Mouse (Mus musculus) limb, embryonic 14.5 days (tissue): ENCODE data around the gene Mrpl12. TPM values are rescaled to one million over a fixed set of nuclear protein-coding genes. Genes with fewer than 3 reads are reported as not detected.
A peak's percentile ranks its signal among the peaks of the same experiment; 100 is the strongest.

Source experiments
- ATAC-seq: fragments of 200-750 bp; cut with Nextera tagmentation; 2 replicates; pipeline ENCODE4 v1.8.0; 2017; ENCODE audit warnings: low read depth, moderate number of reproducible peaks, moderate TSS enrichment; ENCODE audit not compliant: low FRiP score
- DNase-seq: peaks from one replicate; pipeline ENCODE4 v3.0.0-alpha.2; 2015; ENCODE audit warnings: low spot score
- H3K27ac ChIP-seq: fragments of 300-500 bp; sonication (generic); replicated peaks from 2 replicates; pipeline ENCODE4 v1.5.1; 2014; ENCODE audit warnings: low read depth, mild to moderate bottlenecking, low read length, moderate library complexity, mixed read lengths
- H3K27me3 ChIP-seq: fragments of 300-500 bp; sonication (generic); 2 replicates; pipeline ENCODE4 v1.6.1; 2014; ENCODE audit warnings: low read length, mixed read lengths; ENCODE audit not compliant: control insufficient read depth, insufficient read depth
- H3K36me3 ChIP-seq: fragments of 300-500 bp; sonication (generic); 2 replicates; pipeline ENCODE4 v1.6.1; 2014; ENCODE audit warnings: mild to moderate bottlenecking, low read length, moderate library complexity, mixed read lengths; ENCODE audit not compliant: control insufficient read depth, insufficient read depth
- H3K4me1 ChIP-seq: fragments of 300-500 bp; sonication (generic); 2 replicates; pipeline ENCODE4 v1.6.1; 2014; ENCODE audit warnings: antibody characterized with exemption, low read length, mixed read lengths; ENCODE audit not compliant: control insufficient read depth, insufficient read depth
- H3K4me2 ChIP-seq: fragments of 300-500 bp; sonication (generic); replicated peaks from 2 replicates; pipeline ENCODE4 v1.6.1; 2014; ENCODE audit warnings: low read depth, mild to moderate bottlenecking, low read length, moderate library complexity; ENCODE audit not compliant: severe bottlenecking
- H3K4me3 ChIP-seq: fragments of 300-500 bp; sonication (generic); replicated peaks from 2 replicates; pipeline ENCODE4 v1.5.1; 2014; ENCODE audit warnings: low read length
- H3K9ac ChIP-seq: fragments of 300-500 bp; sonication (generic); 2 replicates; pipeline ENCODE4 v1.6.1; 2014; ENCODE audit warnings: mild to moderate bottlenecking, low read depth, low read length, moderate library complexity; ENCODE audit not compliant: severe bottlenecking
- H3K9me3 ChIP-seq: fragments of 300-500 bp; sonication (generic); 2 replicates; pipeline ENCODE4 v1.6.1; 2016; ENCODE audit warnings: low read length; ENCODE audit not compliant: control insufficient read depth
- POLR2A ChIP-seq: fragments of 200-500 bp; IDR thresholded peaks from 2 replicates; pipeline ENCODE4 v1.8.0; 2012; ENCODE audit warnings: inconsistent platforms, mild to moderate bottlenecking, moderate library complexity, borderline replicate concordance; ENCODE audit not compliant: insufficient read depth, insufficient read length; ENCODE audit errors: extremely low read depth
- WGBS: fragments of 180-500 bp; shearing (Covaris S2); extraction: QIAGEN DNeasy Blood & Tissue Kit; methylation state at CpG from one replicate; pipeline ENCODE4 v1.1.7; 2014; 5-methylcytosine and 5-hydroxymethylcytosine counted together
- polyA plus RNA-seq, 2 experiments: library from polyadenylated mRNA; depleted of rRNA in 1 of 2; stranded (reverse) in 1 of 2; unstranded in 1 of 2; fragments of >200 nt; fragmentation: Nextera tagmentation in 1 of 2; extraction: Ambion mirVana in 1 of 2; gene quantifications; 2 replicates each; pipeline versions ENCODE4 v1.2.1 to v1.2.3; 2012 to 2014

Gene Mrpl12
- polyA plus RNA-seq, 2 experiments: 101 to 142 TPM

DNA sequence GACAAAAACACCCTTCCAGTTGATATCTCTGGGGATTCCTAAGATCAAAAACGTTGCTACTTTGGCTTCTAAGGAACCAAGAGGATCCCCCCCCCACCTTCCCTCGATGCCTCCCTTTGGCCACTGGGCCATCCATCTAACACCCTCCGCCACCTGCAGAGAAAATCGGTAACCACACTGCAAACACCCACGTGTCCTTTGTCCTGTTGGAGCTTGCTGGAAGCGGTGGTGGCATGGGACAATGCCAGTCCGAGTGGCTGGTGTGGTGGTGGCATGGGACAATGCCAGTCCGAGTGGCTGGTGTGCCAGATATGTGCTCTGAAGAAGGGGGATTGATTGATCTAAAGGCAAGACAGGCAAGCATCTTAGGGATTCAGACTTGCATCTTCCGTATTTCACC is 47.2 kb downstream of the Mrpl12 start:
- ATAC-seq (no peak), DNase-seq (no peak)
- 29% methylated on average over 9 of the region's 9 CpGs for WGBS
- Histone ChIP-seq H3K4me2 (peak overlapping the region; percentile 91; the same call in 1 of the 2 replicates), H3K9ac (0 out of 2 replicates have a peak overlapping the region, but pooled peaks have one; percentile 68), H3K4me1 (peaks cover 8% of the 10 kb centered on the region; the same call in 1 of the 2 replicates), H3K4me3 (peak overlapping the region; percentile 49; the same call in 1 of the 2 replicates), H3K9me3 (no peaks in the 10 kb centered on the region), H3K36me3 (no peaks in the 10 kb centered on the region), H3K27ac (no peak overlapping the region), H3K27me3 (peaks cover 42% of the 10 kb centered on the region)
- no peak for TF ChIP-seq POLR2A

DNA sequence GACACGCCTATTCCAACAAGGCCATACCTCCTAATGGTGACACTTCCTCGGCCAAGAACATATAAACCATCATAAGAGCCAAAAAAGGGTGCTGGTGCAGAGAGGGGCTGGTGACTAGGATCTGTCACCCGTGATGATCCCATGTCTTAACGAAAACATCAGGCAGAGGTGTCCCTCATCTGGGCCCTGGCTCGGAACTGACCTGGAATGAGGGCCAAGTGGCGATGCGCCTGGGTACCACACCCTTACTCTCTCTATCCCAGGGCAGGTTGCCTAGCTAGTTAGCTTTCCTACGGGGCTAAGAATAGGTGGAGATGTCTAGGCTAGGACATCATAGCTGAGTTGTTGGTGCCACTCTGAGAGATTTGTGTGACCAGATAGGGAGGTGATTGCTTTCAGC is 49.7 kb downstream of the Mrpl12 start:
- no peak for TF ChIP-seq POLR2A
- Histone ChIP-seq H3K9me3 (no peaks in the 10 kb centered on the region), H3K9ac (no peak overlapping the region), H3K36me3 (no peaks in the 10 kb centered on the region), H3K4me1 (peaks cover 17% of the 10 kb centered on the region), H3K27ac (no peak overlapping the region), H3K4me3 (no peak overlapping the region), H3K27me3 (peaks cover 33% of the 10 kb centered on the region), H3K4me2 (no peak overlapping the region)
- WGBS: 78% methylated on average over 8 of the region's 8 CpGs
- DNase-seq (no peak), ATAC-seq (no peak)

DNA sequence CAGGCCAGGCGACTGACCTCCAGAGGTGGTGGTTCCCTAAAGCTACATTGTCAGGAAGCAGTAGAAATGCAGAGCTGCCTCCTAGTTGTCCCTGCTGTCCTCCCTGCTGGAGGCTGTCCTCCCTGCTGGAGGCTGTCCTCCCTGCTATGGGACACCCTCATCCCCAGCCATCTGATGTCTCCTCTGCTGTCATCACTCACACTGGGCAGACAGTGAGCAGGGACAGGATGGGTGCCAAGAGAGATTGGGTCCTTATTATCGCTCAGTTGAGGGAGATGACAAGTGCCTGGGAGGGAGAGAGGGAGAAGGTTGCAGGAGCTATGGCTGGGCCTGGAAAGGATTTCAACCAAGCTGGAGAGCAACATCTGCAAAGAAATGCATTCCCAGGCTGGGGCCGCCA is 50.7 kb downstream of the Mrpl12 start:
- Histone ChIP-seq H3K4me3 (no peak overlapping the region), H3K27me3 (peaks cover 23% of the 10 kb centered on the region), H3K4me1 (peaks cover 24% of the 10 kb centered on the region), H3K4me2 (no peak overlapping the region), H3K9ac (no peak overlapping the region), H3K9me3 (no peaks in the 10 kb centered on the region), H3K27ac (no peak overlapping the region), H3K36me3 (no peaks in the 10 kb centered on the region)
- DNase-seq (no peak), ATAC-seq (no peak)
- 85% methylated on average over 3 of the region's 3 CpGs for WGBS
- no peak for TF ChIP-seq POLR2A

DNA sequence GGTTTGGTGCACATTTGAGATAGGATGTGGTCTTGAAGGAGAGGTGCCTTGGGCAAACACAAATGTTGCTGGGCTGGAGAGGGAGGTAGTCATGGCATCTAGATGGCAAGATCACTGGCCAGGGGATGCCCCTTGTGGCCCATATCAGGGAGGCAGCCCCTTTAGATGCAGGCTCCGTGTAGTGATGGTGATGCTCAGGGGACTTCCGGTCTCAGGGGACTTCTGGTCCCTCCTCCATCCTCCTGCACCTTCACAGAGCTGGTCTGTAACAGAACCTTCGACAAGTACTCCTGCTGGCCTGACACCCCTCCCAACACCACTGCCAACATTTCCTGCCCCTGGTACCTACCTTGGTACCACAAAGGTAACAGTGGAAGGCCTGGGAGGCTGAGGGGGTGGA is 51.4 kb downstream of the Mrpl12 start:
- ATAC-seq (no peak), DNase-seq (no peak)
- Histone ChIP-seq H3K4me1 (peaks cover 21% of the 10 kb centered on the region), H3K9ac (no peak overlapping the region), H3K9me3 (no peaks in the 10 kb centered on the region), H3K36me3 (no peaks in the 10 kb centered on the region), H3K27me3 (peaks cover 17% of the 10 kb centered on the region), H3K4me2 (no peak overlapping the region), H3K4me3 (no peak overlapping the region), H3K27ac (no peak overlapping the region)
- no peak for TF ChIP-seq POLR2A
- WGBS: 69% methylated on average over 3 of the region's 3 CpGs

DNA sequence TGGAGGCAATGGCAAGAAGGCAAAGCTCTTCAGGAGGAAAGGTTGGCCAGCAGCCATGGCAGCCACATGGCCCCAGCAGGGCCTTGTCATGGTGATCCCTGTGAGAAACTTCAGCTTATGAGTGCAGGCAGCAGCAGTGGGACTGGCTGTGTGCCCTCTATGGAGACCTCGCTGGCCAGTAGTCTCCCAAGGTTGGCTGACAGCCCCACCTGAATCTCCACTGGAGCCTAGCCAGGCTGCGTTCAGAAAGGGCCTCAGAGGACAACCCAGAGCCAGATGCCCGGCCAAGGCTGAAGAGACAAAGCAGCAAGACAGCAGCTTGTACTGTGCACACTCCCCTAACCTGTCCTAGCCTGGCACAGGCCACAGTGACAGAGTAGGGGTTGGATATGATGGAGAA is 54.1 kb downstream of the Mrpl12 start:
- H3K4me3 ChIP-seq: no peak overlapping the region
- H3K27me3 ChIP-seq: no peaks in the 10 kb centered on the region
- peak overlapping the region; percentile 54; the same call in 1 of the 2 replicates for H3K27ac ChIP-seq
- H3K4me2 ChIP-seq: no peak overlapping the region
- peaks cover 16% of the 10 kb centered on the region for H3K4me1 ChIP-seq
- 69% methylated on average over 3 of the region's 3 CpGs for WGBS
- peak; percentile 38 for DNase-seq
- H3K9ac ChIP-seq: no peak overlapping the region
- H3K9me3 ChIP-seq: no peaks in the 10 kb centered on the region
- no peak for TF ChIP-seq POLR2A
- H3K36me3 ChIP-seq: peaks cover 23% of the 10 kb centered on the region
- no peak for ATAC-seq

Other genes with a start within 250 kb of the Mrpl12 start
- 1,359 and 1,631 TPM in 2 replicates for gene Actg1, start 136.1 kb upstream of the Mrpl12 start, polyA plus RNA-seq (2012; rRNA removed)
- 2,223 and 2,513 TPM in 2 replicates for gene Actg1, start 136.1 kb upstream of the Mrpl12 start, polyA plus RNA-seq (2014; fragmentation: Nextera tagmentation; extraction: Ambion mirVana)
- 0.32 and 0.36 TPM in 2 replicates for gene Fscn2, start 123.1 kb upstream of the Mrpl12 start, polyA plus RNA-seq (2012; rRNA removed)
- gene Fscn2, start 123.1 kb upstream of the Mrpl12 start, polyA plus RNA-seq (2014; fragmentation: Nextera tagmentation; extraction: Ambion mirVana): 0.88 and 1.6 TPM in 2 replicates
- 45.0 and 64.7 TPM in 2 replicates for gene Faap100, start 105.8 kb upstream of the Mrpl12 start, polyA plus RNA-seq (2012; rRNA removed)
- gene Faap100, start 105.8 kb upstream of the Mrpl12 start, polyA plus RNA-seq (2014; fragmentation: Nextera tagmentation; extraction: Ambion mirVana): 33.9 and 42.0 TPM in 2 replicates
- 51.5 and 59.2 TPM in 2 replicates for gene Nploc4, start 46.9 kb upstream of the Mrpl12 start, polyA plus RNA-seq (2012; rRNA removed)
- gene Nploc4, start 46.9 kb upstream of the Mrpl12 start, polyA plus RNA-seq (2014; fragmentation: Nextera tagmentation; extraction: Ambion mirVana): 38.8 and 41.8 TPM in 2 replicates
- gene Tspan10, start 42.0 kb upstream of the Mrpl12 start, polyA plus RNA-seq (2012; rRNA removed): 0.20 and 0.23 TPM in 2 replicates
- gene Tspan10, start 42.0 kb upstream of the Mrpl12 start, polyA plus RNA-seq (2014; fragmentation: Nextera tagmentation; extraction: Ambion mirVana): not detected in 2 replicates
- gene Pde6g, start 31.1 kb upstream of the Mrpl12 start, polyA plus RNA-seq (2012; rRNA removed): 0.31 and 0.70 TPM in 2 replicates
- gene Pde6g, start 31.1 kb upstream of the Mrpl12 start, polyA plus RNA-seq (2014; fragmentation: Nextera tagmentation; extraction: Ambion mirVana): not detected in 2 replicates
- 12.3 and 14.7 TPM in 2 replicates for gene Oxld1, start 26.5 kb upstream of the Mrpl12 start, polyA plus RNA-seq (2012; rRNA removed)
- gene Oxld1, start 26.5 kb upstream of the Mrpl12 start, polyA plus RNA-seq (2014; fragmentation: Nextera tagmentation; extraction: Ambion mirVana): 12.8 and 14.3 TPM in 2 replicates
- 42.1 and 43.0 TPM in 2 replicates for gene Ccdc137, start 26.5 kb upstream of the Mrpl12 start, polyA plus RNA-seq (2012; rRNA removed)
- 29.2 TPM in 2 replicates for gene Ccdc137, start 26.5 kb upstream of the Mrpl12 start, polyA plus RNA-seq (2014; fragmentation: Nextera tagmentation; extraction: Ambion mirVana)
- 45.2 and 52.7 TPM in 2 replicates for gene Arl16, start 17.0 kb upstream of the Mrpl12 start, polyA plus RNA-seq (2012; rRNA removed)
- 48.9 and 49.7 TPM in 2 replicates for gene Arl16, start 17.0 kb upstream of the Mrpl12 start, polyA plus RNA-seq (2014; fragmentation: Nextera tagmentation; extraction: Ambion mirVana)
- gene Slc25a10, start 7.2 kb downstream of the Mrpl12 start, polyA plus RNA-seq (2012; rRNA removed): 54.4 and 75.1 TPM in 2 replicates
- gene Slc25a10, start 7.2 kb downstream of the Mrpl12 start, polyA plus RNA-seq (2014; fragmentation: Nextera tagmentation; extraction: Ambion mirVana): 44.1 and 44.4 TPM in 2 replicates
- gene Gcgr, start 46.1 kb downstream of the Mrpl12 start, polyA plus RNA-seq (2012; rRNA removed): 11.2 and 15.0 TPM in 2 replicates
- gene Gcgr, start 46.1 kb downstream of the Mrpl12 start, polyA plus RNA-seq (2014; fragmentation: Nextera tagmentation; extraction: Ambion mirVana): 4.9 and 6.3 TPM in 2 replicates
- gene Mcrip1, start 65.1 kb downstream of the Mrpl12 start, polyA plus RNA-seq (2012; rRNA removed): 203 and 265 TPM in 2 replicates
- gene Mcrip1, start 65.1 kb downstream of the Mrpl12 start, polyA plus RNA-seq (2014; fragmentation: Nextera tagmentation; extraction: Ambion mirVana): 271 and 274 TPM in 2 replicates
- gene Ppp1r27, start 66.5 kb downstream of the Mrpl12 start, polyA plus RNA-seq (2012; rRNA removed): 2.7 and 3.7 TPM in 2 replicates
- gene Ppp1r27, start 66.5 kb downstream of the Mrpl12 start, polyA plus RNA-seq (2014; fragmentation: Nextera tagmentation; extraction: Ambion mirVana): 3.3 and 3.5 TPM in 2 replicates
- gene P4hb, start 88.6 kb downstream of the Mrpl12 start, polyA plus RNA-seq (2012; rRNA removed): 569 and 645 TPM in 2 replicates
- 968 and 988 TPM in 2 replicates for gene P4hb, start 88.6 kb downstream of the Mrpl12 start, polyA plus RNA-seq (2014; fragmentation: Nextera tagmentation; extraction: Ambion mirVana)
- 610 and 750 TPM in 2 replicates for gene Arhgdia, start 97.0 kb downstream of the Mrpl12 start, polyA plus RNA-seq (2012; rRNA removed)
- 566 and 572 TPM in 2 replicates for gene Arhgdia, start 97.0 kb downstream of the Mrpl12 start, polyA plus RNA-seq (2014; fragmentation: Nextera tagmentation; extraction: Ambion mirVana)
- 96.8 and 143 TPM in 2 replicates for gene Alyref, start 113.8 kb downstream of the Mrpl12 start, polyA plus RNA-seq (2012; rRNA removed)
- gene Alyref, start 113.8 kb downstream of the Mrpl12 start, polyA plus RNA-seq (2014; fragmentation: Nextera tagmentation; extraction: Ambion mirVana): 478 TPM in 2 replicates
- 190 and 205 TPM in 2 replicates for gene Anapc11, start 113.8 kb downstream of the Mrpl12 start, polyA plus RNA-seq (2012; rRNA removed)
- gene Anapc11, start 113.8 kb downstream of the Mrpl12 start, polyA plus RNA-seq (2014; fragmentation: Nextera tagmentation; extraction: Ambion mirVana): 248 and 254 TPM in 2 replicates
- gene Npb, start 123.9 kb downstream of the Mrpl12 start, polyA plus RNA-seq (2012; rRNA removed): 2.1 and 3.3 TPM in 2 replicates
- gene Npb, start 123.9 kb downstream of the Mrpl12 start, polyA plus RNA-seq (2014; fragmentation: Nextera tagmentation; extraction: Ambion mirVana): 2.1 and 2.7 TPM in 2 replicates
- gene Pcyt2, start 133.3 kb downstream of the Mrpl12 start, polyA plus RNA-seq (2012; rRNA removed): 247 and 305 TPM in 2 replicates
- 101 and 119 TPM in 2 replicates for gene Pcyt2, start 133.3 kb downstream of the Mrpl12 start, polyA plus RNA-seq (2014; fragmentation: Nextera tagmentation; extraction: Ambion mirVana)
- gene Sirt7, start 140.6 kb downstream of the Mrpl12 start, polyA plus RNA-seq (2012; rRNA removed): 43.7 and 47.0 TPM in 2 replicates
- 27.5 and 28.9 TPM in 2 replicates for gene Sirt7, start 140.6 kb downstream of the Mrpl12 start, polyA plus RNA-seq (2014; fragmentation: Nextera tagmentation; extraction: Ambion mirVana)
- gene Mafg, start 149.0 kb downstream of the Mrpl12 start, polyA plus RNA-seq (2012; rRNA removed): 56.9 and 67.7 TPM in 2 replicates
- 26.1 and 30.5 TPM in 2 replicates for gene Mafg, start 149.0 kb downstream of the Mrpl12 start, polyA plus RNA-seq (2014; fragmentation: Nextera tagmentation; extraction: Ambion mirVana)
- gene Pycr1, start 159.2 kb downstream of the Mrpl12 start, polyA plus RNA-seq (2012; rRNA removed): 66.4 and 78.8 TPM in 2 replicates
- gene Pycr1, start 159.2 kb downstream of the Mrpl12 start, polyA plus RNA-seq (2014; fragmentation: Nextera tagmentation; extraction: Ambion mirVana): 50.3 and 56.9 TPM in 2 replicates
- 0.22 and 0.60 TPM in 2 replicates for gene Myadml2, start 163.5 kb downstream of the Mrpl12 start, polyA plus RNA-seq (2012; rRNA removed)
- gene Myadml2, start 163.5 kb downstream of the Mrpl12 start, polyA plus RNA-seq (2014; fragmentation: Nextera tagmentation; extraction: Ambion mirVana): 0.68 and 1.6 TPM in 2 replicates
- 12.8 and 17.7 TPM in 2 replicates for gene Notum, start 176.6 kb downstream of the Mrpl12 start, polyA plus RNA-seq (2012; rRNA removed)
- gene Notum, start 176.6 kb downstream of the Mrpl12 start, polyA plus RNA-seq (2014; fragmentation: Nextera tagmentation; extraction: Ambion mirVana): 4.6 and 4.7 TPM in 2 replicates
- gene Aspscr1, start 188.4 kb downstream of the Mrpl12 start, polyA plus RNA-seq (2012; rRNA removed): 73.9 and 88.6 TPM in 2 replicates
- 96.1 and 101 TPM in 2 replicates for gene Aspscr1, start 188.4 kb downstream of the Mrpl12 start, polyA plus RNA-seq (2014; fragmentation: Nextera tagmentation; extraction: Ambion mirVana)
- 101 and 107 TPM in 2 replicates for gene Cenpx, start 229.1 kb downstream of the Mrpl12 start, polyA plus RNA-seq (2012; rRNA removed)
- 159 and 161 TPM in 2 replicates for gene Cenpx, start 229.1 kb downstream of the Mrpl12 start, polyA plus RNA-seq (2014; fragmentation: Nextera tagmentation; extraction: Ambion mirVana)
- 91.3 and 98.3 TPM in 2 replicates for gene Lrrc45, start 229.3 kb downstream of the Mrpl12 start, polyA plus RNA-seq (2012; rRNA removed)
- gene Lrrc45, start 229.3 kb downstream of the Mrpl12 start, polyA plus RNA-seq (2014; fragmentation: Nextera tagmentation; extraction: Ambion mirVana): 48.1 and 51.7 TPM in 2 replicates
- 90.1 and 95.1 TPM in 2 replicates for gene Rac3, start 236.9 kb downstream of the Mrpl12 start, polyA plus RNA-seq (2012; rRNA removed)
- gene Rac3, start 236.9 kb downstream of the Mrpl12 start, polyA plus RNA-seq (2014; fragmentation: Nextera tagmentation; extraction: Ambion mirVana): 14.1 and 18.3 TPM in 2 replicates
- 18.5 and 21.4 TPM in 2 replicates for gene Dcxr, start 242.7 kb downstream of the Mrpl12 start, polyA plus RNA-seq (2012; rRNA removed)
- gene Dcxr, start 242.7 kb downstream of the Mrpl12 start, polyA plus RNA-seq (2014; fragmentation: Nextera tagmentation; extraction: Ambion mirVana): 21.8 and 26.2 TPM in 2 replicates
- 11.9 and 19.6 TPM in 2 replicates for gene Cbr2, start 247.5 kb downstream of the Mrpl12 start, polyA plus RNA-seq (2012; rRNA removed)
- 7.3 and 10.8 TPM in 2 replicates for gene Cbr2, start 247.5 kb downstream of the Mrpl12 start, polyA plus RNA-seq (2014; fragmentation: Nextera tagmentation; extraction: Ambion mirVana)